Mouse (Mus musculus) ES-Bruce4 (cell line): ENCODE measurements at regions not wholly inside any gene's neighbourhood (a gene's known extent, or its start where the extent isn't known, plus 50 kb on each side); places are given as distances from the start of the nearest gene placed in this dataset.

Source experiments
- H3K27ac ChIP-seq: 2 replicates; pipeline ENCODE4 v1.5.1; 2012; ENCODE audit warnings: low read length, inconsistent platforms; ENCODE audit not compliant: insufficient read depth
- H3K27me3 ChIP-seq: 2 replicates; pipeline ENCODE4 v1.6.1; 2012; ENCODE audit warnings: mild to moderate bottlenecking, low read length, inconsistent platforms; ENCODE audit not compliant: control insufficient read depth, poor library complexity, insufficient read depth, severe bottlenecking
- H3K36me3 ChIP-seq: 2 replicates; pipeline ENCODE4 v1.6.1; 2012; ENCODE audit warnings: inconsistent platforms, mild to moderate bottlenecking, low read length, moderate library complexity; ENCODE audit not compliant: control insufficient read depth, poor library complexity, insufficient read depth, severe bottlenecking
- H3K4me1 ChIP-seq: one replicate; pipeline ENCODE4 v1.8.1; 2011; ENCODE audit warnings: low read length; ENCODE audit not compliant: control insufficient read depth, insufficient read depth
- H3K4me3 ChIP-seq: 2 replicates; pipeline ENCODE4 v1.5.1; 2011; ENCODE audit warnings: low read depth, mild to moderate bottlenecking, low read length
- H3K9ac ChIP-seq: 2 replicates; pipeline ENCODE4 v1.6.1; 2012; ENCODE audit warnings: low read depth, mild to moderate bottlenecking, inconsistent platforms; ENCODE audit not compliant: poor library complexity, severe bottlenecking
- H3K9me3 ChIP-seq: replicated peaks from 2 replicates; pipeline ENCODE4 v1.6.1; 2012; ENCODE audit warnings: mild to moderate bottlenecking, low read length, inconsistent platforms; ENCODE audit not compliant: control insufficient read depth, poor library complexity, insufficient read depth, severe bottlenecking
- CTCF ChIP-seq: IDR thresholded peaks from one replicate; pipeline ENCODE4 v1.8.1; 2011; ENCODE audit warnings: low read depth, low read length
- EP300 ChIP-seq: IDR thresholded peaks from 2 replicates; pipeline ENCODE4 v1.6.1; 2011; ENCODE audit warnings: low read depth, low read length; ENCODE audit not compliant: insufficient read depth
- POLR2A ChIP-seq: IDR thresholded peaks from one replicate; pipeline ENCODE4 v1.8.1; 2011; ENCODE audit warnings: low read length; ENCODE audit not compliant: insufficient read depth

- H3K4me1 ChIP-seq = no peaks in the 10 kb centered on the region
- H3K9ac ChIP-seq = no peak overlapping the region
- no peaks in the 10 kb centered on the region for H3K9me3 ChIP-seq
- H3K36me3 ChIP-seq = no peaks in the 10 kb centered on the region
- TF ChIP-seq CTCF = no peak
- no peak for TF ChIP-seq EP300
- no peak for TF ChIP-seq POLR2A
- H3K27me3 ChIP-seq = 0 out of 2 replicates have a peak, but pooled peaks cover 1% of the 10 kb centered on the region
- H3K4me3 ChIP-seq = no peak overlapping the region
- no peak overlapping the region for H3K27ac ChIP-seq
Observed at GRCm38 (mm10) chr11:24685545-24686467, 608.0 kb downstream of the Bcl11a start.

- TF ChIP-seq CTCF (no peak), POLR2A (no peak), EP300 (no peak)
- no peak overlapping the region for H3K4me3 ChIP-seq
- H3K36me3 ChIP-seq = no peaks in the 10 kb centered on the region
- H3K9me3 ChIP-seq = no peaks in the 10 kb centered on the region
- H3K4me1 ChIP-seq = no peaks in the 10 kb centered on the region
- no peaks in the 10 kb centered on the region for H3K27me3 ChIP-seq
- no peak overlapping the region for H3K27ac ChIP-seq
- no peak overlapping the region for H3K9ac ChIP-seq
Observed at GRCm38 (mm10) chr11:24688160-24688782, 610.4 kb downstream of the Bcl11a start.

GRCm38 (mm10) chr11:24689807-24690333 lies 612.0 kb downstream of the Bcl11a start:
- TF ChIP-seq CTCF (peak; percentile 73), EP300 (no peak), POLR2A (no peak)
- Histone ChIP-seq H3K27ac (no peak overlapping the region), H3K9ac (no peak overlapping the region), H3K4me3 (no peak overlapping the region), H3K27me3 (no peaks in the 10 kb centered on the region), H3K36me3 (no peaks in the 10 kb centered on the region), H3K4me1 (no peaks in the 10 kb centered on the region), H3K9me3 (no peaks in the 10 kb centered on the region)

GRCm38 (mm10) chr11:24693926-24694325 lies 616.1 kb downstream of the Bcl11a start:
- no peak overlapping the region for H3K27ac ChIP-seq
- no peaks in the 10 kb centered on the region for H3K4me1 ChIP-seq

GRCm38 (mm10) chr11:24695010-24695720 lies 617.3 kb downstream of the Bcl11a start:
- no peak overlapping the region for H3K9ac ChIP-seq
- no peaks in the 10 kb centered on the region for H3K9me3 ChIP-seq
- no peaks in the 10 kb centered on the region for H3K4me1 ChIP-seq
- TF ChIP-seq CTCF = no peak
- TF ChIP-seq EP300 = no peak
- no peak for TF ChIP-seq POLR2A
- no peak overlapping the region for H3K4me3 ChIP-seq
- H3K27me3 ChIP-seq = no peaks in the 10 kb centered on the region
- H3K27ac ChIP-seq = no peak overlapping the region
- no peaks in the 10 kb centered on the region for H3K36me3 ChIP-seq

More at GRCm38 (mm10) chr11:24693926-24694325, 616.1 kb downstream of the Bcl11a start:
- no peak overlapping the region for H3K4me3 ChIP-seq
- H3K9ac ChIP-seq = no peak overlapping the region
- H3K36me3 ChIP-seq = no peaks in the 10 kb centered on the region
- no peak for TF ChIP-seq CTCF
- no peak for TF ChIP-seq POLR2A
- TF ChIP-seq EP300 = no peak
- no peaks in the 10 kb centered on the region for H3K27me3 ChIP-seq
- no peaks in the 10 kb centered on the region for H3K9me3 ChIP-seq

GRCm38 (mm10) chr11:24696561-24696960 lies 618.7 kb downstream of the Bcl11a start:
- Histone ChIP-seq H3K9ac (no peak overlapping the region), H3K27me3 (no peaks in the 10 kb centered on the region), H3K4me3 (no peak overlapping the region), H3K27ac (no peak overlapping the region), H3K36me3 (no peaks in the 10 kb centered on the region), H3K4me1 (no peaks in the 10 kb centered on the region), H3K9me3 (no peaks in the 10 kb centered on the region)
- no peak for TF ChIP-seq POLR2A
- TF ChIP-seq EP300 = no peak
- no peak for TF ChIP-seq CTCF
